ENCODE assay signal across 1 mouse cellular context in the genomic region with DNA sequence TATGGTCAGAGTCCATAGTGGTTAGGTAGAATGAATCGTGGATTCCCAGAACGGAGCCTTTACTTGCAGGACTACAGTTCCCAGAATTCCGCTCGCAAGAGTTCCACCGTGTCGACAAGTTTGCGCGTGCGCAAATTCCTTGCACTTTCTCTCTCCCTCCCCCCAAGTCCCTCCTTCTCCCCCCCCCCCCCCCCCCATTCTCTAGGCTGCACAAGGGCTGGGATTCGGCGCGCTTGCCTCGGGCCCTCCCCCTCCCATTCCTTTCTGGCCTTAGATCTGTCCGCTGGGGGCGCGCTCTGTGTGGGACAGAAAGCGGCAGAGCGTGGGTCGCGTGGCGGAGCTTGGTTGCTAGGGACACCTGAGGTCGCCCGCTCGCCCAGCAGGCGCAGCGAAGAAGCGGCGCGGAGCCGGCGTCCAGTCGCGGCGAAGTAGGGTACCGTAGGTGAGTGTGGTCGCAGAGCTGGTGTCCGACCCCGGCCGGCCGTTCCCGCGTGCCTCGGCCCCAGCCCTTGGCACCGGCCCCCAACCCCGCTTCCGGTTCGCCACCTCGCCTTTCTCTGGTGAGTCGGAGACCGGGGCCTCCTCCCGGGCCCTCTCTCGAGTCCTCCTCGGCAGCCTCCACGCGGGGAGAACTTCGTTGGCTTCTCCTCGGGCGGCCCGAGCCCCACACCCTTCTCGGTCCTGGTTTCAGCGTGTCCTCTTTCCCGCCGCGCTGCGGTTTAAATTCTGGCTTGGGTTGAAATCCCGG.
TF ChIP-seq lines count a peak whose summit lies in the region.

Gene Ttll4 (plus strand): TSS at position 298 of the 748 bp plus-strand sequence.

TF ChIP-seq in MEL, 35 proteins besides CTCF, POLR2A, EP300 and RAD21 (continued from another document):
- TF ChIP-seq MXI1 (IDR thresholded peaks at IDR 0.05; ENCODE audit: low read depth, low read length) (peak; percentile 97), GATA1 (IDR thresholded peaks at IDR 0.05; ENCODE audit: low read depth, low read length) (no peak), USF2 (IDR thresholded peaks at IDR 0.05; ENCODE audit: borderline replicate concordance in 1 of 2, insufficient read depth in 1 of 2, low read depth in 1 of 2, low read length in 2 of 2) (no peak), HCFC1 (IDR thresholded peaks at IDR 0.05; ENCODE audit: low read depth, low read length) (peak; percentile 94), SIN3A (IDR thresholded peaks at IDR 0.05; ENCODE audit: low read length) (peak; percentile 87), ZC3H11A (IDR thresholded peaks at IDR 0.05; ENCODE audit: low read depth, low read length) (no peak), MEF2A (IDR thresholded peaks at IDR 0.05; ENCODE audit: extremely low read depth, insufficient replicate concordance, low read depth, low read length, poor library complexity, severe bottlenecking) (no peak), POLR2AphosphoS2 (IDR thresholded peaks at IDR 0.05; ENCODE audit: low read length) (peak; percentile 39; the same call in 1 of the 2 replicates), ETS1 (IDR thresholded peaks at IDR 0.05; ENCODE audit: low read depth, low read length) (peak; percentile 22; the same call in 1 of the 2 replicates), NELFE (IDR thresholded peaks at IDR 0.05; ENCODE audit: low read depth, low read length) (peak; percentile 74), USF1 (IDR thresholded peaks at IDR 0.05; ENCODE audit: low read depth, low read length) (no peak), SMC3 (IDR thresholded peaks at IDR 0.05; ENCODE audit: low read depth, low read length) (no peak), CHD2 (IDR thresholded peaks at IDR 0.05; ENCODE audit: low read length) (no peak), ZKSCAN1 (IDR thresholded peaks at IDR 0.05; ENCODE audit: low read depth, low read length) (no peak), JUND (IDR thresholded peaks at IDR 0.05; ENCODE audit: low read depth, low read length) (no peak), POLR2AphosphoS5 (IDR thresholded peaks at IDR 0.05; ENCODE audit: borderline replicate concordance, low read depth, low read length) (no peak)
